Mouse (Mus musculus) brown adipose tissue, adult 24 weeks (tissue): Measurements from ENCODE around the gene Tmem270. TPM values are rescaled to one million over a fixed set of nuclear protein-coding genes. Genes with fewer than 3 reads are reported as not detected.

Source experiments
- H3K27ac ChIP-seq: fragments of 200-500 bp; replicated peaks from 2 replicates; pipeline ENCODE4 v1.5.1; 2012; ENCODE audit warnings: low read depth, mild to moderate bottlenecking, low read length
- H3K4me1 ChIP-seq: fragments of 200-500 bp; 2 replicates; pipeline ENCODE4 v1.6.1; 2012; ENCODE audit warnings: low read length, mixed read lengths; ENCODE audit not compliant: control insufficient read depth, insufficient read depth, insufficient read length
- H3K4me3 ChIP-seq: fragments of 200-500 bp; 2 replicates; pipeline ENCODE4 v1.5.1; 2012; ENCODE audit warnings: low read depth, mild to moderate bottlenecking, low read length, moderate library complexity; ENCODE audit not compliant: insufficient read depth
- polyA plus RNA-seq: library from polyadenylated mRNA; stranded (reverse); fragments of >200 nt; gene quantifications from 2 replicates; pipeline ENCODE4 v1.2.4, GENCODE M21; 2012; ENCODE audit not compliant: missing spikeins, insufficient read depth, insufficient read length

Tmem270 gene
- polyA plus RNA-seq, 1 experiment: not detected

DNA sequence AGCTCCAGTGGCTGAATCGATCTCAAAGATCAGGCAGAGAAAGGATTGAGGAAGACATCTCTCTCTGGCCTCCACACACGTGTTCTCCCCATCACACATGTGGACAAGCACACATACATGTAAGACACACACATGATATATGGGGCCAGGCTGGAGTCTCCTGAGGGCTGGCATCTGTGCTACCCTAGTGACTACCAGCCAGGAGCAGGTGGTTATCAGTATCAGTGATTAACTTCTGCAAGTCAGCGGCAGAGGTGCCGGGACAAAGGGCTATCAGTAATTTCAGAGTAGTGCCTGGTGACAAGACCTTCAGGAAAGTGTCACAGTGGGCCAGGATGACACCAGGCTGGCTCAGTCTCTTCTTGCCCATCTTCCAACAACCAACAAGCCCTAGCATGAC lies 7.2 kb upstream of the Tmem270 start:
- no peak overlapping the region for H3K4me3 ChIP-seq
- no peak overlapping the region for H3K27ac ChIP-seq
- no peaks in the 10 kb centered on the region for H3K4me1 ChIP-seq

DNA sequence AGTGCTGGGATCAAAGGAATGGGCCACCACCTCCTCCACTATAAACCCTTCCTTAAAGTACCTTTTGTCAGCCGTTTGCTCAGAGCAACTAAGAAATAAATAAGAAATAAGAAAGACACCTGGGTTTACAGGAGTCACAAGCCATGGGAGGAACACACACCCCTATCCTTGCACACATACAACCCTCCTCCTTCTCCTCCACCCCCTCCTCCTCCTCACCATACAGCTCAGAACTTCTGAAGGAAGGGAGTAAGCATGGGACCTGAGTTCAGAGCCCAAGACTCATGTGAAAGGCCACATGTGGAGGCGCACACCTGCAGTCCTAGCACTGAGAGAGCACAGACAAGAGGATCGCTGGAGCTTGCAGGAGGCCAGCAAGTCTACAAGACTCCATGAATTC lies 6.8 kb upstream of the Tmem270 start:
- no peak overlapping the region for H3K27ac ChIP-seq
- no peak overlapping the region for H3K4me3 ChIP-seq
- no peaks in the 10 kb centered on the region for H3K4me1 ChIP-seq

- H3K4me1 ChIP-seq: no peaks in the 10 kb centered on the region
- H3K4me3 ChIP-seq: no peak overlapping the region
Measured at GRCm38 (mm10) chr5:134911901-134912300, 5.4 kb upstream of the Tmem270 start.

GRCm38 (mm10) chr5:134907135-134907534 lies 602 bp upstream of the Tmem270 start:
- Histone ChIP-seq H3K27ac (no peak overlapping the region), H3K4me1 (no peaks in the 10 kb centered on the region), H3K4me3 (no peak overlapping the region)

More at GRCm38 (mm10) chr5:134911901-134912300, 5.4 kb upstream of the Tmem270 start:
- no peak overlapping the region for H3K27ac ChIP-seq

DNA sequence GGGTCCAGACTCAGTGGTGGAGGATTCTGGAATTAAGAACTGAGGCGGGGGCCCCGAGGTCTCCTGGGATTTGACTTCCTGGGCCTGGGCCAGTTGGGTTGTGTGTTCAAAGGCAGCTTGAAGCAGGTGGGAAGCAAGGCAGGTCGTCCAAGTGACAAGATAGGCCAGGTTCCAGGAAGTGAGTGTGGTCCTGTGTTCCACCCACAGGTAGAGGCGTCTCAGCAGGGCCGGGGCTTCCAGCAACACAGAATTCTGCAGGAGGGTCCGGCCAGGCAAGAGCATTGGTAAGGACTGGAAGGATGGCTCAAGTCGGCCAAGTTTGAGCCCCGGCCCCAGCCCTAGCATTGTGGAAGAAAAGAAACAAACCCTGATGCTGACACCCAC lies 4.9 kb downstream of the Tmem270 start:
- Histone ChIP-seq H3K4me1 (no peaks in the 10 kb centered on the region), H3K4me3 (no peak overlapping the region)

GRCm38 (mm10) chr5:134901012-134901643 lies 5.4 kb downstream of the Tmem270 start:
- H3K27ac ChIP-seq: no peak overlapping the region
- H3K4me3 ChIP-seq: no peak overlapping the region
- H3K4me1 ChIP-seq: no peaks in the 10 kb centered on the region

More for the DNA sequence above, 4.9 kb downstream of the Tmem270 start:
- H3K27ac ChIP-seq: no peak overlapping the region

DNA sequence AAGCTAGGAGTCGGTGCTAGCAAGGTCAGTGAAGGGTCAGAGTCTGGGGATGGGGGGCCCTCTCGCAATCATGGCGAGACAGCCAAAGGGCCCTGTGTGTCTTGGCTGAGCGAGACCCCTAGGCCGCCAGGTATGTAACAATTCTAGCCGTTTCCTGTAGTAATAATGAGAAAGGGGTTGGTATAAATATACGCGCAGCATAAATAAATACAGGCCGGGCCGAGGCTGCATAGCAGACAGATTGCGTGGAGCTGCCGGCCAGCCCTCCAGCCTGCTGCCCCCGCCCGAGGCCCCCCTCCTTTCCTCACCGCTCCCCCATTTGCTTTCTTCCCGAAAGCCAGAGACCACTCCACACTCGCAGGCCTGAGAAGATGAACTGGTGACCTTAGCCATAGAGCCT lies 8.9 kb downstream of the Tmem270 start:
- Histone ChIP-seq H3K27ac (no peak overlapping the region), H3K4me3 (no peak overlapping the region), H3K4me1 (no peaks in the 10 kb centered on the region)

DNA sequence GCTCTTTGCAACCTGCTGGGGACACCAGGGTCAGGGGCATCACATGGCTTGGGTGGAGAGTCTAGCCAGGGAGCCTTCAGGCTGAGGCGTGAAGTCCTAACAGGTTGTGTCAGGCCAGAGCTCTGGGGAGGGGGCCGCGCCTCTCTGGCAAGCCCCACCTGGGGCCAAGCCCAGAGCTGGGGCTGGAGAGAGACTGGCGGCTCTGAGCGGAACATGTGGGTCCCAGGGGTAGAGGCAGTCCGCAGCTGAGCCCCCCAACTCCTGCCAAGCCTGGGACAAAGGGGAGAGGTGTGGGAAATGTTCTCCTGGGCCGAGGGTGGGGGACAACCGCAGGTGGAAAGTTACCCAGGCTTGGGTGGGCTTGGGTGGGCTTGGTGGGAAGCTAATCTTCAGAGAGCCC lies 9.6 kb downstream of the Tmem270 start:
- H3K27ac ChIP-seq: no peak overlapping the region
- H3K4me1 ChIP-seq: peaks cover 3% of the 10 kb centered on the region; the same call in 1 of the 2 replicates
- no peak overlapping the region for H3K4me3 ChIP-seq

DNA sequence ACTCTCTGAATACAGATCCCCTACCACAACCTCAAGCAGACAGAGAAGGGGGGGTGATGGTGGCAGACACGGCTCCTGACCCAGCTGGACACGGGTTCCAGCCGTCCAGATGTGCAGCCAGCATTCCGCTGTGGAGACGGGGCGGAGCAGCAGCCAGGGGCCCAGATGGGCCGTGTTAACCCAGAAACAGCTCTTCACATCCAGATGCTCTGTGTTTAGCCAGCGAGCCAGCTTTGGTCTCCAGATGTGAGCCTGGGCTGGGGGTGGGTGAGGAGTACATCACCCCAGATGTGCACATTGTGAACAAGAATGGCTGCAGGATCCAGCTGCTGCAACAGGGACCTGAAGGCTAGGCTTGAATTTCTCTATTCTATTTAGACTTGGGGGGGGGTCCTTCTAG lies 11.2 kb downstream of the Tmem270 start:
- H3K27ac ChIP-seq: no peak overlapping the region
- peaks cover 5% of the 10 kb centered on the region for H3K4me1 ChIP-seq
- no peak overlapping the region for H3K4me3 ChIP-seq

- H3K27ac ChIP-seq: 0 out of 2 replicates have a peak overlapping the region, but pooled peaks have one; percentile 98
- peaks cover 12% of the 10 kb centered on the region for H3K4me1 ChIP-seq
- H3K4me3 ChIP-seq: no peak overlapping the region
Measured at GRCm38 (mm10) chr5:134892717-134893116, 13.8 kb downstream of the Tmem270 start.

DNA sequence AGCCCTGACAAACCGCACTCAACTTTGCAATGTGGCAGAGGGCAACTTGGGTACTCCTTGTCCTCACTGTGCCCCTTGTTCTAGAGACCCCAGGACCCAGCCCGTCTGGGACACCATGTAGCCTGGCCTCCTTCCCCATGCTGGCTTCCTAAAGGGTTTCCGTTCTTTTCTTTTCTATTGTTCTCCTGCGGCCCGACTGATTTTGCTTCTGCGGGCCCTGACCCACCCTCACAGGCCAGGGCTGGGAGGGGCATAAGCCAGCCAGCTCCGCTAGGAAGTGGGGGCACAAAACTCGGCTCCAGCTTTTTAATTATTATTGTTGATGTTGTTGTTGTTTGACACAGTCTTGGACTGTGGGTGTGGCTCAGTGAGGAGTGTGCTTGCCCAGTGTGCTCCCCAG lies 15.0 kb downstream of the Tmem270 start:
- no peak overlapping the region for H3K4me3 ChIP-seq
- H3K27ac ChIP-seq: peak overlapping the region; percentile 98
- peaks cover 18% of the 10 kb centered on the region for H3K4me1 ChIP-seq

- no peak overlapping the region for H3K4me3 ChIP-seq
- peak overlapping the region; percentile 98 for H3K27ac ChIP-seq
- peaks cover 21% of the 10 kb centered on the region for H3K4me1 ChIP-seq
Measured at GRCm38 (mm10) chr5:134890601-134891054, 15.9 kb downstream of the Tmem270 start.

- H3K27ac ChIP-seq: peak overlapping the region; percentile 95
- H3K4me1 ChIP-seq: peaks cover 26% of the 10 kb centered on the region
- H3K4me3 ChIP-seq: no peak overlapping the region
Measured at GRCm38 (mm10) chr5:134888505-134888904, 18.0 kb downstream of the Tmem270 start.

DNA sequence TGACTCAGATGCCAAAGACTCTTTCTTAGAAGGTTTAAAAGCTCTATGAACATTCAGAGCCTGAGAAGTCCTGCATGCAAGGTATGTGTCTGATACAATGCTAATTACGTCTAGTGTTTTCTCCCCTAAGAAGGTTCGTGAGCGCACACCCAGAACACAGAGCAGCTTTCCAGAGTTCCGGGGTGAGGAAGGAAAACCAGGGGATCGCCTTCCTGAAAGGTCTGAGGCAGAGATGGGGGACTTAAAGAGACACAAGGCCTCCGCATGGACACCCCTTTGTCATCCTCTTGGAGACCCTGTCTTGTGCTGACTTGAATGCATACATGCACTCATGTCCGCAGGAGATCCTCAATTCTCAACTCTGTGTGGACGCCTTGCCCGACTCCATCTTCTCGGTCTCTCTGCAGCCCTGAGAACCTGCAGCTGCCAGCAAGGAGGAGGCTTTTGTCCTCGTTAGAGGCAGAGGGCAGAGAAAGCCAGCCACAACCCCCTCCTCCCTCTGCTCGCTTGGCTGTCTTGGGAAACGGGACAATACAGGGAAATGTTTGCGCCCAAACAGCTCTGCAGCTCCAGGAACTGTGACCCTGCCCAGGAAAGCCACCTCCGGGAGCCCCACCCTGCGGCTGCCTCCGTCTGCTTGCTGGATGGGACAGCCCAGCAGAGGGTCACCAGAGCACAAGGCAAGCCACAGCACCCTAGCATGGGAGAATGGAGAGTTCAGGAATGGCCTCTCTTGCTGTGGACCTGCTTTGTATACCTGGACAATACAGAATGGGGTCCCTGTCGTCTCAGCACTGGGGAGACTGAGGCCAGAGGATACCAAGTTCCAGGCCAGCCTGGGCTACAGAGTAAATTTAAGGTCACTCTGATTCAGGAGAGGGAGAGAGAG lies 18.8 kb downstream of the Tmem270 start:
- H3K4me3 ChIP-seq: no peak overlapping the region

GRCm38 (mm10) chr5:134883077-134883476 lies 23.5 kb downstream of the Tmem270 start:
- Histone ChIP-seq H3K4me3 (no peak overlapping the region), H3K27ac (no peak overlapping the region), H3K4me1 (peaks cover 14% of the 10 kb centered on the region)

More for the DNA sequence above, 18.8 kb downstream of the Tmem270 start:
- Histone ChIP-seq H3K4me1 (peaks cover 26% of the 10 kb centered on the region), H3K27ac (peak overlapping the region; percentile 95)
